Comparison of ENCODE assay signal across 19 mouse cellular contexts in genomic region chr10:121986997-121987396, GRCm38 (mm10).
"Had no signal": no experiment of that assay in that cellular context is flagged by ENCODE, and none has a peak within 500 bp of the region (broad histone marks: within the 10 kb centered on the region; RNA-seq: fewer than 3 reads in every experiment).

No protein-coding gene starts in this region.

- ATAC-seq: liver, embryonic 12.5 days; midbrain, embryonic 16.5 days had no signal

- H3K36me3 ChIP-seq: liver, embryonic 12.5 days; lung, embryonic 15.5 days; neural tube, embryonic 13.5 days; neural tube, embryonic 15.5 days had no signal

- H3K27me3 ChIP-seq: liver, embryonic 12.5 days; lung, embryonic 15.5 days; megakaryocyte, embryonic 14.5 days; neural tube, embryonic 13.5 days; neural tube, embryonic 15.5 days had no signal

- H3K4me2 ChIP-seq: liver, embryonic 12.5 days; lung, embryonic 15.5 days; midbrain, embryonic 11.5 days; neural tube, embryonic 13.5 days; neural tube, embryonic 15.5 days had no signal

- H3K27ac ChIP-seq: liver, embryonic 12.5 days; liver, embryonic 14.5 days; lung, embryonic 15.5 days; neural tube, embryonic 13.5 days; neural tube, embryonic 15.5 days had no signal

- DNase-seq: lung, postnatal 10 days; midbrain, embryonic 14.5 days; retina, postnatal 1 day; right cerebral cortex, adult 18-20 months; right cerebral cortex, postnatal 25 days; right cerebral cortex, postnatal 4 days; spleen, adult 18-20 months; thymus, adult 2 months; thymus, postnatal 25 days; thymus, postnatal 4 days had no signal

- H3K4me1 ChIP-seq: megakaryocyte, embryonic 14.5 days had no signal

- H3K9ac ChIP-seq: liver, embryonic 12.5 days; liver, embryonic 14.5 days; lung, embryonic 15.5 days; neural tube, embryonic 13.5 days; neural tube, embryonic 15.5 days had no signal

- H3K4me3 ChIP-seq: liver, embryonic 12.5 days; lung, embryonic 15.5 days; megakaryocyte, embryonic 14.5 days; myocyte; neural tube, embryonic 13.5 days; neural tube, embryonic 15.5 days had no signal

- H3K9me3 ChIP-seq: liver, embryonic 12.5 days; lung, embryonic 15.5 days; neural tube, embryonic 13.5 days; neural tube, embryonic 15.5 days had no signal
